Mouse (Mus musculus): ENCODE data around the gene Ccl6. TPM values are rescaled to one million over a fixed set of nuclear protein-coding genes. Genes with fewer than 3 reads are reported as not detected.

Gene Ccl6
- polyA plus RNA-seq, 1 experiment from 2014 or later = 2.8 TPM

DNA sequence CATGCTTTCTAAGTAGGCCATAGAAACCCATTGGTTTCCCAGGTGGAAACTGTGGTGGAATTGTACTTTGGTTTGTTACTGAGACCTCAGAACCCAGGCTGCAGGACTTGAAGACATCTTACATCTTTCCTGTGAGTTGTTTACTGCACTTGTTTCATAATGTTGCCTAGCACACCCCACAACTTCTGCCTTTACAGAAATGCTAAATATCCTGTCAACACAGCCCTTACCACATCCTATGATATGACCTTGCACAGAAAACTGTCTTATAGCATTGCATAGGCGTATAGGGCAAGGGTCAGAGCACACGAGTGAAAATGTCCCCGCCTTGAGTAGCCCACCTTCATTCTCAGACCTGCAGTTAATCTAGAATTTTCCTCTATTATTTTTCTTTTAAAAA, 12.6 kb upstream of the Ccl6 start:
- Histone ChIP-seq H3K9ac (replicated peaks; ENCODE audit: low read length) (no peak overlapping the region), H3K27me3 (ENCODE audit: control insufficient read depth, insufficient read depth, low read length) (no peaks in the 10 kb centered on the region), H3K4me1 (ENCODE audit: control insufficient read depth, insufficient read depth, low read length) (no peaks in the 10 kb centered on the region), H3K9me3 (ENCODE audit: control insufficient read depth, low read length) (no peaks in the 10 kb centered on the region), H3K36me3 (ENCODE audit: control insufficient read depth, insufficient read depth, low read length) (no peaks in the 10 kb centered on the region), H3K4me2 (ENCODE audit: low read length) (no peak overlapping the region), H3K27ac (replicated peaks; ENCODE audit: low read depth, low read length) (no peak overlapping the region), H3K4me3 (replicated peaks; ENCODE audit: low read depth, low read length) (no peak overlapping the region)
- 92% methylated on average over 3 of the region's 3 CpGs for WGBS
- DNase-seq (no peak), ATAC-seq (ENCODE audit: low FRiP score, low TSS enrichment) (no peak)

DNA sequence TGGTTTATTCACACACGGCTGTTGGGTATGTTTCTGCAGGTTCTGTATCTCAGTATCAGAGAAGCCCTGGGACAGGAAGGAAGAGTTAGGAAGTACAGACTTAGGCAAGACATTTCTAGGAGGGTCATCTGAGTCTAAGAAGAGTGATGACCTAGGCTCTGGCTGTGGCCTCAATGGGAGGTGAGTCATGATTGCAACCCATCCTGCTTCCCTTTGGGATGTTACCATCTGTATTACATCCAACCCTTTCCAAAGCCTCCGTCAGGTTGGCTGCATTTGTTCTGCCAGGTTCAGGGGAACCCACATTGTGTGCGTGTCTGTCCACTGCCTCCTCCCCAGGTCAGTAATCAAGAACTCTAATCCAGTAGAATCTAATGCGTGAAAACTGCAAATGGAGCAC, 11.8 kb upstream of the Ccl6 start:
- no peaks in the 10 kb centered on the region for H3K9me3 ChIP-seq (ENCODE audit: control insufficient read depth, low read length)
- no peaks in the 10 kb centered on the region for H3K36me3 ChIP-seq (ENCODE audit: control insufficient read depth, insufficient read depth, low read length)
- no peak for ATAC-seq (ENCODE audit: low FRiP score, low TSS enrichment)
- DNase-seq = no peak
- H3K27me3 ChIP-seq (ENCODE audit: control insufficient read depth, insufficient read depth, low read length) = no peaks in the 10 kb centered on the region
- no peaks in the 10 kb centered on the region for H3K4me1 ChIP-seq (ENCODE audit: control insufficient read depth, insufficient read depth, low read length)
- no peak overlapping the region for H3K9ac ChIP-seq (replicated peaks; ENCODE audit: low read length)
- H3K27ac ChIP-seq (replicated peaks; ENCODE audit: low read depth, low read length) = no peak overlapping the region
- no peak overlapping the region for H3K4me3 ChIP-seq (replicated peaks; ENCODE audit: low read depth, low read length)
- H3K4me2 ChIP-seq (ENCODE audit: low read length) = no peak overlapping the region
- WGBS = 89% methylated on average over 4 of the region's 4 CpGs

DNA sequence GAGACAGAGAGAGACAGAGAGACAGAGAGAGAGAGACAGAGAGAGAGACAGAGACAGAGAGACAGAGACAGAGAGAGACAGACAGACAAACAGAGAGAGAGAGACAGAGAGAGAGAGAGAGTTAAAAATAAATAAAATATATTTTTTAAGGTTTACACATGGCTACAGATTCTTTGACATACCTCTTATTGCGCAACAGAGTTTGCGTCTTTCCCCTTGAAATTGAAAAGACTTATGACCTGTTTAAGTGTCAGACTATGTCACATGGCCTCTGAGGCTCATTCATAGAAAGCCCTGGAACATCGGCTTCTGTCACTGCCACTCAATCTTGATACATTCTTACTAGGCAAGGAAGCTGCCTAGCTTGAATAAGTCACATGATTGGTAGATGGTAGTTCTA, 10.5 kb upstream of the Ccl6 start:
- Histone ChIP-seq H3K27me3 (ENCODE audit: control insufficient read depth, insufficient read depth, low read length) (no peaks in the 10 kb centered on the region), H3K36me3 (ENCODE audit: control insufficient read depth, insufficient read depth, low read length) (no peaks in the 10 kb centered on the region), H3K9me3 (ENCODE audit: control insufficient read depth, low read length) (no peaks in the 10 kb centered on the region), H3K27ac (replicated peaks; ENCODE audit: low read depth, low read length) (no peak overlapping the region), H3K4me3 (replicated peaks; ENCODE audit: low read depth, low read length) (no peak overlapping the region), H3K9ac (replicated peaks; ENCODE audit: low read length) (no peak overlapping the region), H3K4me1 (ENCODE audit: control insufficient read depth, insufficient read depth, low read length) (no peaks in the 10 kb centered on the region), H3K4me2 (ENCODE audit: low read length) (no peak overlapping the region)
- DNase-seq = no peak
- no peak for ATAC-seq (ENCODE audit: low FRiP score, low TSS enrichment)
- WGBS = 95% methylated on average over 3 of the region's 3 CpGs

DNA sequence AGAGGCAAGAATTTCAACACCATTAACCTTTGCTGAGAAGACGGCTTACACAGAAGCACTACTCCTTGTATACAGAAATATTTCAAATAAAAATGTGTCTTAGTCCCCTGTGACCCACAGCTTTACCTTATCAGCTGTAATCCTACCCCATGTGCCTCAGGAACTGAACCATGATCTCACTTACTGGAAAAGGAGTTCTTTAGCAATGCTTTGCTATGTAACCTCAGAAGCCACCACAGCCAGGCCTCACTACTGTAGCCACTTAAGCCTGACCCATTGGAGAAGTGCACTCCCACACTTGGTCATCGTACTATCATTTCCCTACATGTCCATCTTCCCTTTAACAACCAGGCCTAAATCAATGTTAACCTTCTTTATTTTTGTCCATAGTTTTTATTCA, 7.7 kb upstream of the Ccl6 start:
- WGBS = 97% methylated on average over 2 of the region's 2 CpGs
- H3K4me3 ChIP-seq (replicated peaks; ENCODE audit: low read depth, low read length) = no peak overlapping the region
- ATAC-seq (ENCODE audit: low FRiP score, low TSS enrichment) = no peak
- no peaks in the 10 kb centered on the region for H3K9me3 ChIP-seq (ENCODE audit: control insufficient read depth, low read length)
- no peak for DNase-seq
- no peak overlapping the region for H3K27ac ChIP-seq (replicated peaks; ENCODE audit: low read depth, low read length)
- no peaks in the 10 kb centered on the region for H3K4me1 ChIP-seq (ENCODE audit: control insufficient read depth, insufficient read depth, low read length)
- H3K9ac ChIP-seq (replicated peaks; ENCODE audit: low read length) = no peak overlapping the region
- H3K36me3 ChIP-seq (ENCODE audit: control insufficient read depth, insufficient read depth, low read length) = no peaks in the 10 kb centered on the region
- no peaks in the 10 kb centered on the region for H3K27me3 ChIP-seq (ENCODE audit: control insufficient read depth, insufficient read depth, low read length)
- no peak overlapping the region for H3K4me2 ChIP-seq (ENCODE audit: low read length)

DNA sequence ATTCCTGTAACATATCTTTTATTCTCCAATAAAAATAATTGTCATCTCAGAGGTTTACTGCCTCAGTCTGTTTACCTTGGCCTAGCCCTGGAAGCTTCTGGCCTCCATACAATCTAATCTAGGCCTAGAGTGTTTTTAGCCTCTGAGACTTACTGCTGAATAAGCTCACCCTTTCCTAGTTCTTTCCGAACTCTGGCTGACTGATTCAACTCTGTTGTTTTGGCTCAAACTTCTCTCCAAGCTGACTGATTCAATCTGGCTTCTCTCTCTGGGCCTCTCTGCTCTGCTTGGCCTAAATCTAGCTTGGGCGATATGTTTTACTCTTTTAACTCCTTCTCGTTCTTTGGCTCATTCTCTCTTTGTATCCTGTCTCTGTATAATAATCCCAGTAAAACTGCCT, 6.1 kb upstream of the Ccl6 start:
- 88% methylated on average over 3 of the region's 3 CpGs for WGBS

DNA sequence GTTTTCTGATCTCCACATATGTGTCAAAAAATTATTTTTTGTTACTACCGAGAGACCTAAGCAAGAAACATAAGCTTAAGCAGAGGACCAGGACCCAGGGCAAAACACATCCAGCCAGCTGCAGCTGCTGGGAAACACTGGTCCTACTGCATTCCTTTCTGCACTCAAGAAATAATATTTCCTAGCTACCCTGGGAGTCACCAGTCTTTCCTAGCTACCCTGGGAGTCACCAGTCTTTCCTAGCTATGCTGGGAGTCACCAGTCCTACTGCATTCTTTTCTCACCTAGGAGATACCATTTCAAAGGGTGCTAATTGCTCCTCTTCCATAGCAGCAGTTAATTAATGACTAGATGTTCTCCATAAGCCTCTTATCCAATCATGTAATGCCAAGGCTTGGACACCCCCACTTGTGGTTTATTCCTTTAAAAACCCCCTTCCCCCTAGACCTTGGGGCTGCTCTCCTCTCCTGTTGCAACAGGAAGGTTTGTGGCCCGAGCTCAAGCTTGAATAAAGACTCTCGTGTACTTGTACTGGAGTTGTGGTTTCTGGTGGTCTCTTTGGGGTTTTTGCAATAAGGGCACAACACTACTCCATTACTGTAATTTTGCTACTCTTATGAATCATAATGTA, 5.4 kb upstream of the Ccl6 start:
- Histone ChIP-seq H3K4me1 (ENCODE audit: control insufficient read depth, insufficient read depth, low read length) (no peaks in the 10 kb centered on the region), H3K4me2 (ENCODE audit: low read length) (no peak overlapping the region), H3K9me3 (ENCODE audit: control insufficient read depth, low read length) (no peaks in the 10 kb centered on the region), H3K27me3 (ENCODE audit: control insufficient read depth, insufficient read depth, low read length) (no peaks in the 10 kb centered on the region), H3K9ac (replicated peaks; ENCODE audit: low read length) (no peak overlapping the region), H3K4me3 (replicated peaks; ENCODE audit: low read depth, low read length) (no peak overlapping the region), H3K27ac (replicated peaks; ENCODE audit: low read depth, low read length) (no peak overlapping the region), H3K36me3 (ENCODE audit: control insufficient read depth, insufficient read depth, low read length) (no peaks in the 10 kb centered on the region)
- no peak for ATAC-seq (ENCODE audit: low FRiP score, low TSS enrichment)
- no peak for DNase-seq
- 89% methylated on average over 3 of the region's 3 CpGs for WGBS

More for the DNA sequence above, 6.1 kb upstream of the Ccl6 start:
- Histone ChIP-seq H3K27ac (replicated peaks; ENCODE audit: low read depth, low read length) (no peak overlapping the region), H3K4me2 (ENCODE audit: low read length) (no peak overlapping the region), H3K4me1 (ENCODE audit: control insufficient read depth, insufficient read depth, low read length) (no peaks in the 10 kb centered on the region), H3K4me3 (replicated peaks; ENCODE audit: low read depth, low read length) (no peak overlapping the region), H3K27me3 (ENCODE audit: control insufficient read depth, insufficient read depth, low read length) (no peaks in the 10 kb centered on the region), H3K9me3 (ENCODE audit: control insufficient read depth, low read length) (no peaks in the 10 kb centered on the region), H3K9ac (replicated peaks; ENCODE audit: low read length) (no peak overlapping the region), H3K36me3 (ENCODE audit: control insufficient read depth, insufficient read depth, low read length) (no peaks in the 10 kb centered on the region)
- ATAC-seq (ENCODE audit: low FRiP score, low TSS enrichment) (no peak), DNase-seq (no peak)

DNA sequence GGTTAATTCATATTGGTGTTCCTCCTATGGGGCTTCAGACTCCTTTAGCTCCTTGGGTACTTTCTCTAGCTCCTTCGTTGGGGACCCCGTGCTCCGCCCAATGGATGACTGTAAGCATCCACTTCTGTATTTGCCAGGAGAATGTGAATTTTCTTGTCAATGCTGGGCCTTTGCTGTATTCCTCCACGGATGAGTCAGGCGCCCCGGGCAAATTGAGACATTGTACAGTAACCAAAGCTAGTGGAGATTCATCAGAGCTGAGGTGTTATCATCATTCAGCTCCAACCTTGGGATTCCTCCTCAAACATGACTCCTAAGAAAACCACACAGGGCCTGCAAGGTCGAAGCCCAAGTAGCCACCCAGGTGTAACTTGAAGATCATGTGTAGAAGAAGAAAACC, 4.9 kb upstream of the Ccl6 start:
- no peaks in the 10 kb centered on the region for H3K36me3 ChIP-seq (ENCODE audit: control insufficient read depth, insufficient read depth, low read length)
- H3K27ac ChIP-seq (replicated peaks; ENCODE audit: low read depth, low read length) = no peak overlapping the region
- no peaks in the 10 kb centered on the region for H3K27me3 ChIP-seq (ENCODE audit: control insufficient read depth, insufficient read depth, low read length)
- no peak overlapping the region for H3K4me2 ChIP-seq (ENCODE audit: low read length)
- WGBS = 94% methylated on average over 7 of the region's 7 CpGs
- no peak for DNase-seq
- H3K9ac ChIP-seq (replicated peaks; ENCODE audit: low read length) = no peak overlapping the region
- no peaks in the 10 kb centered on the region for H3K4me1 ChIP-seq (ENCODE audit: control insufficient read depth, insufficient read depth, low read length)
- H3K9me3 ChIP-seq (ENCODE audit: control insufficient read depth, low read length) = no peaks in the 10 kb centered on the region
- H3K4me3 ChIP-seq (replicated peaks; ENCODE audit: low read depth, low read length) = no peak overlapping the region
- ATAC-seq (ENCODE audit: low FRiP score, low TSS enrichment) = no peak

DNA sequence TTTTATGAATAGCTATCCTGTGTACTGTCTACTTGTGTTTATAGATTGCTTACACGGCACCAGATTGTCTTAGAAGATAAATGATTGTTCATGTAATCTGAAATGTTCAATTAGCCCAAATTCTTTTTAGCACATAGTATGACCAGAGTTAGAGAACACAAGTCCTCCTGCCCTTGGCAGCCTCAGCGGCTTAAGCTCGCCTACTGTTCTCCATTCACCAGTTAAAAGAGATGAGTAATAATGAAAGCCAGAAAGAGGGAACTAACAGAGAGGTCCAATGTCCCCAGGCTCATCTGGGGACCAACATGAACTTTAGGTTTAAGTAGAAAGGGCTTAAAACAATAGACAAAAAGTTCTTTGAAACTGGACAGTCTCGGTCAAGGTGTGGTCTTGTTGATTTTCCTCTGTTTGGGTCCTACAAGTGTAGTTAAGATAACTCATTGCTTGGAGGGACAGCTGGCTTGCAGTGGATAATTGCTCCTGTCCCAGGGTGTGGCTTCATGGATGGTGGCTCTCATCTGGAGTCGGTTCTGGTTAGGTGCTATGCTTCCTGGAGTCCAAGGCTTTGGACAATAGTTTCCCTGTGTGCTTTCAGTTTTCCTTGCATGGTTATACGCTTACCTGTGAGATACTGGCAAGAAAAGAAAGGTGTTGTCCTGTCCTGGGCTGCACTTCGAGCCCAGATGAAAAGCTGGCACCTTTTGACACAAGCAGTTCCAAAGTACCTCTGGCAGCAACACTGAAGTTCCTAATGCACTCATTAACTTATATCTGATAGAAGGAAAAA, 3.0 kb upstream of the Ccl6 start:
- Histone ChIP-seq H3K4me1 (ENCODE audit: control insufficient read depth, insufficient read depth, low read length) (no peaks in the 10 kb centered on the region), H3K9ac (replicated peaks; ENCODE audit: low read length) (no peak overlapping the region), H3K9me3 (ENCODE audit: control insufficient read depth, low read length) (no peaks in the 10 kb centered on the region), H3K27me3 (ENCODE audit: control insufficient read depth, insufficient read depth, low read length) (no peaks in the 10 kb centered on the region), H3K4me3 (replicated peaks; ENCODE audit: low read depth, low read length) (no peak overlapping the region), H3K36me3 (ENCODE audit: control insufficient read depth, insufficient read depth, low read length) (no peaks in the 10 kb centered on the region), H3K4me2 (ENCODE audit: low read length) (no peak overlapping the region), H3K27ac (replicated peaks; ENCODE audit: low read depth, low read length) (no peak overlapping the region)
- ATAC-seq (ENCODE audit: low FRiP score, low TSS enrichment) = no peak
- no peak for DNase-seq
- 90% methylated on average over 7 of the region's 7 CpGs for WGBS

DNA sequence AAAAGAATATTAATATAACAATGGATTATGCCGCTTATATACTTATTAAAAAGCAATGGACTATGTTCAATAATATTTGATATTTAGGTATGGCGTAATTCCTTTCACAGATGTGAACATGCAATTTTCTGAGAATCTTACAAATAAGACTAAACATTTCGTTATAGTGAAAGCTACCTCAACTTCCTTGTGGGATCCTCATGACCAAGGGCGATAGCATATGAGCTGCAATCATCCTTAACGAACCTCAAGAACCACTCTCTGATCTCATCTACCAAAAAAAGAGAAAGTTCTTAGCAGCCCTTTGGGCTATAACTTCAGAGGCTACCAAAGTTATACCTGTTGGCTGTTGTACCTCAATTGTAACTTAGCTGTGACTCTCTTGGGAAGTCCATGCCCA, 566 bp upstream of the Ccl6 start:
- H3K4me1 ChIP-seq (ENCODE audit: control insufficient read depth, insufficient read depth, low read length) = no peaks in the 10 kb centered on the region
- WGBS = 95% methylated on average over 5 of the region's 5 CpGs
- ATAC-seq (ENCODE audit: low FRiP score, low TSS enrichment) (no peak), DNase-seq (no peak)
- no peaks in the 10 kb centered on the region for H3K36me3 ChIP-seq (ENCODE audit: control insufficient read depth, insufficient read depth, low read length)
- H3K4me3 ChIP-seq (replicated peaks; ENCODE audit: low read depth, low read length) = no peak overlapping the region
- no peak overlapping the region for H3K9ac ChIP-seq (replicated peaks; ENCODE audit: low read length)
- H3K27ac ChIP-seq (replicated peaks; ENCODE audit: low read depth, low read length) = no peak overlapping the region
- no peaks in the 10 kb centered on the region for H3K9me3 ChIP-seq (ENCODE audit: control insufficient read depth, low read length)
- H3K27me3 ChIP-seq (ENCODE audit: control insufficient read depth, insufficient read depth, low read length) = no peaks in the 10 kb centered on the region
- H3K4me2 ChIP-seq (ENCODE audit: low read length) = no peak overlapping the region
